Mouse (Mus musculus) c-Kit-positive CD71-negative TER-119-negative erythroid progenitor cells, embryonic 14.5 days (primary cell): ENCODE measurements around the gene Rnf212b.

Source experiments
- DNase-seq: peaks from one replicate; pipeline ENCODE4 v3.0.0-alpha.2; 2013; ENCODE audit warnings: low read depth

Gene Rnf212b

GRCm38 (mm10) chr14:54874165-54874564 lies 60.2 kb downstream of the Rnf212b start:
- no peak for DNase-seq

GRCm38 (mm10) chr14:54875844-54876538 lies 62.0 kb downstream of the Rnf212b start:
- DNase-seq = no peak

- DNase-seq = no peak
Measured at GRCm38 (mm10) chr14:54876539-54877047, 62.7 kb downstream of the Rnf212b start.

GRCm38 (mm10) chr14:54877048-54877715 lies 63.2 kb downstream of the Rnf212b start, which contains the start of gene Ppp1r3e:
Gene Ppp1r3e (minus strand): TSS chr14:54877550.
- DNase-seq = no peak

- no peak for DNase-seq
Measured at GRCm38 (mm10) chr14:54883154-54884021, 69.4 kb downstream of the Rnf212b start, which contains the start of the genes Bcl2l2 and Gm20521. Gene Bcl2l2 (plus strand): TSS chr14:54883377. Gene Gm20521 (plus strand): TSS chr14:54883441.

GRCm38 (mm10) chr14:54884022-54884712 lies 70.2 kb downstream of the Rnf212b start:
- no peak for DNase-seq

GRCm38 (mm10) chr14:54885309-54885708 lies 71.4 kb downstream of the Rnf212b start:
- DNase-seq = no peak

- DNase-seq = no peak
Measured at GRCm38 (mm10) chr14:54892200-54892599, 78.3 kb downstream of the Rnf212b start, which contains the start of gene Pabpn1. Gene Pabpn1 (plus strand): TSS chr14:54892500.

GRCm38 (mm10) chr14:54893651-54894181 lies 79.8 kb downstream of the Rnf212b start:
- DNase-seq = peak; percentile 98

GRCm38 (mm10) chr14:54894296-54895151 lies 80.6 kb downstream of the Rnf212b start:
- DNase-seq = no peak

- DNase-seq = no peak
Measured at GRCm38 (mm10) chr14:54897445-54897844, 83.5 kb downstream of the Rnf212b start.

GRCm38 (mm10) chr14:54900383-54900782 lies 86.4 kb downstream of the Rnf212b start:
- no peak for DNase-seq

GRCm38 (mm10) chr14:54903641-54904040 lies 89.7 kb downstream of the Rnf212b start:
- DNase-seq = no peak
